In the genomic region with DNA sequence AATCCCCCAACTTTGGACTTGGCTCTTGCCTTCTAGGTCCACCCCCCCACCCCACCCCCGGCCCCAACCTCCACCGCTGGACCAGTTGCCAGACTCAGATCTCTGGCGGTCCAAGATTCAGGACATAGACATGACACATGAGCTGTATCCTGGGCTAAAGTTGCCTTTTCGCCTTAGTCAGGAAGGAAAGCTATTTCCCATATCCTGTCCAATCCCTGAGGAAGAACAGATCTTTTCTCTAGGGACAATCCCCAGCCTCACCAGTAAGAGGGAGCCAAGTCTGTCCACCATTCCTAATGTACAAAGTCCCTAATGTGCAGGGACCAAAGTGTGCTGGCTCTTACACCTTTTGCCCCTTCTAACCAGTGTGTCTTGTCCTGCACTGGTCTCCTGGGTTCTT, we compare ENCODE assay signal across 24 mouse cellular contexts. TPM values are rescaled to one million over a fixed set of nuclear protein-coding genes. Genes with fewer than 3 reads are reported as not detected.
A peak's percentile ranks its signal among the peaks of the same experiment; 100 is the strongest.
DNase-seq lines count a peak whose midpoint lies in the region; ATAC-seq and TF ChIP-seq lines count a peak whose summit lies in the region.
"Had no signal": no experiment of that assay in that cellular context is flagged by ENCODE, and none has a peak within 500 bp of the region (broad histone marks: within the 10 kb centered on the region; RNA-seq: fewer than 3 reads in every experiment).

No protein-coding gene starts in this region.

- no peak for ATAC-seq in heart, embryonic 11.5 days (replicated peaks; ENCODE audit: insufficient number of reproducible peaks, low FRiP score, low TSS enrichment)
- ATAC-seq in kidney, embryonic 14.5 days (ENCODE audit: low FRiP score, low TSS enrichment) = no peak
- ATAC-seq in lung, embryonic 14.5 days (ENCODE audit: insufficient read depth) = no peak
- ATAC-seq: CD4-positive, CD25-positive, alpha-beta regulatory T cell, adult 4 months; inflammation-experienced regulatory T-cells, adult 6 months; midbrain, embryonic 15.5 days had no signal

- no peaks in the 10 kb centered on the region for H3K36me3 ChIP-seq in heart, embryonic 11.5 days (ENCODE audit: control insufficient read depth, insufficient read depth, low read length)
- H3K36me3 ChIP-seq in kidney, adult 2 months (ENCODE audit: control insufficient read depth, insufficient read depth, low read length) = no peaks in the 10 kb centered on the region
- H3K36me3 ChIP-seq in kidney, embryonic 14.5 days (ENCODE audit: control insufficient read depth, insufficient read depth, low read length) = no peaks in the 10 kb centered on the region
- no peaks in the 10 kb centered on the region for H3K36me3 ChIP-seq in lung, embryonic 14.5 days (ENCODE audit: insufficient read depth)
- H3K36me3 ChIP-seq in limb, embryonic 10.5 days = peaks cover 35% of the 10 kb centered on the region

- H3K27ac ChIP-seq in heart, embryonic 11.5 days (ENCODE audit: low read depth, low read length) = no peak overlapping the region
- peak overlapping the region; percentile 59; the same call in 1 of the 2 replicates for H3K27ac ChIP-seq in kidney, adult 2 months (ENCODE audit: insufficient read depth, low read depth, low read length)
- no peak overlapping the region for H3K27ac ChIP-seq in kidney, embryonic 14.5 days (ENCODE audit: low read depth, low read length)
- H3K27ac ChIP-seq in lung, embryonic 14.5 days (ENCODE audit: low read depth) = no peak overlapping the region
- peak overlapping the region; percentile 87; the same call in 1 of the 2 replicates for H3K27ac ChIP-seq in limb, embryonic 10.5 days
- H3K27ac ChIP-seq: hindbrain, embryonic 14.5 days; liver, embryonic 14.5 days; macrophage; midbrain, embryonic 15.5 days; neural tube, embryonic 12.5 days; stomach, postnatal 0 days had no signal

- H3K27me3 ChIP-seq in heart, embryonic 11.5 days (ENCODE audit: control insufficient read depth, insufficient read depth, low read length) = peaks cover 46% of the 10 kb centered on the region
- H3K27me3 ChIP-seq in kidney, adult 2 months (replicated peaks; ENCODE audit: control insufficient read depth, insufficient read depth, low read length) = no peaks in the 10 kb centered on the region
- H3K27me3 ChIP-seq in kidney, embryonic 14.5 days (ENCODE audit: control insufficient read depth, insufficient read depth, low read length) = peaks cover 14% of the 10 kb centered on the region
- H3K27me3 ChIP-seq in lung, embryonic 14.5 days (ENCODE audit: insufficient read depth, low read length) = peaks cover 59% of the 10 kb centered on the region
- H3K27me3 ChIP-seq in limb, embryonic 10.5 days (ENCODE audit: low read depth, poor library complexity, severe bottlenecking) = peaks cover 74% of the 10 kb centered on the region
- H3K27me3 ChIP-seq: midbrain, embryonic 15.5 days had no signal

- DNase-seq in heart, adult 11 months = peak; percentile 96
- peak; percentile 69 for DNase-seq in kidney, adult 2 months
- DNase-seq in lung, embryonic 14.5 days = peak; percentile 24
- DNase-seq in lung, adult 2 months = no peak
- no peak for DNase-seq in limb, embryonic 10.5 days (ENCODE audit: low spot score)
- DNase-seq: adrenal gland, postnatal 25 days; cerebellum, adult 8-10 months; cerebellum, postnatal 36 days; embryo, embryonic 11 days; gastrocnemius, postnatal 14 days; layer of hippocampus, adult 9-11 months; right cerebral cortex, postnatal 14 days; thymus, adult 2 months; thymus, postnatal 4 days had no signal

- H3K9me3 ChIP-seq in heart, embryonic 11.5 days (replicated peaks; ENCODE audit: control insufficient read depth, low read length) = no peaks in the 10 kb centered on the region
- no peaks in the 10 kb centered on the region for H3K9me3 ChIP-seq in kidney, embryonic 14.5 days (ENCODE audit: control insufficient read depth, low read length)
- no peaks in the 10 kb centered on the region for H3K9me3 ChIP-seq in lung, embryonic 14.5 days (ENCODE audit: low read depth, low read length)
- no peaks in the 10 kb centered on the region for H3K9me3 ChIP-seq in limb, embryonic 10.5 days (replicated peaks)
- H3K9me3 ChIP-seq: midbrain, embryonic 15.5 days; neural tube, embryonic 12.5 days had no signal

- no peak for TF ChIP-seq CTCF in kidney, adult 2 months (conservative IDR thresholded peaks at IDR 0.05; ENCODE audit: insufficient read depth, insufficient read length, low read depth, low read length)
- TF ChIP-seq CTCF in lung, embryonic 14.5 days (IDR thresholded peaks at IDR 0.05; ENCODE audit: low read depth) = no peak
- TF ChIP-seq CTCF in lung, adult 2 months (IDR thresholded peaks at IDR 0.05; ENCODE audit: insufficient read depth, low read length) = no peak

- TF ChIP-seq POLR2A in kidney, adult 2 months (IDR thresholded peaks at IDR 0.05; ENCODE audit: low read depth, low read length) = no peak
- no peak for TF ChIP-seq POLR2A in lung, adult 2 months (IDR thresholded peaks at IDR 0.05; ENCODE audit: borderline replicate concordance, extremely low read depth, low read depth, low read length)

- 40% methylated on average over 4 of the region's 4 CpGs for WGBS in heart, embryonic 11.5 days (ENCODE audit: insufficient replicate concordance)
- WGBS in kidney, adult 2 months = 36% methylated on average over 4 of the region's 4 CpGs
- 42% methylated on average over 4 of the region's 4 CpGs for WGBS in kidney, embryonic 14.5 days
- 49% methylated on average over 4 of the region's 4 CpGs for WGBS in lung, embryonic 14.5 days
- 38% methylated on average over 4 of the region's 4 CpGs for WGBS in lung, adult 2 months
- 70% methylated on average over 4 of the region's 4 CpGs for WGBS in limb, embryonic 10.5 days

- no peak overlapping the region for H3K4me3 ChIP-seq in heart, embryonic 11.5 days (ENCODE audit: low read depth, low read length)
- H3K4me3 ChIP-seq in kidney, adult 2 months (ENCODE audit: insufficient read depth, low read depth, low read length) = no peak overlapping the region
- no peak overlapping the region for H3K4me3 ChIP-seq in kidney, embryonic 14.5 days (ENCODE audit: low read length)
- H3K4me3 ChIP-seq in lung, embryonic 14.5 days (ENCODE audit: low read depth, low read length) = no peak overlapping the region
- no peak overlapping the region for H3K4me3 ChIP-seq in lung, adult 2 months (replicated peaks; ENCODE audit: extremely low read depth, low read depth, low read length)
- no peak overlapping the region for H3K4me3 ChIP-seq in limb, embryonic 10.5 days
- H3K4me3 ChIP-seq: midbrain, embryonic 15.5 days; neural tube, embryonic 12.5 days had no signal

- H3K4me2 ChIP-seq in heart, embryonic 11.5 days = no peak overlapping the region
- no peak overlapping the region for H3K4me2 ChIP-seq in kidney, embryonic 14.5 days (replicated peaks; ENCODE audit: low read depth, low read length)
- 0 out of 2 replicates have a peak overlapping the region, but pooled peaks have one; percentile 88 for H3K4me2 ChIP-seq in lung, embryonic 14.5 days
- H3K4me2 ChIP-seq: hindbrain, embryonic 14.5 days; neural tube, embryonic 12.5 days had no signal

- H3K4me1 ChIP-seq in heart, embryonic 11.5 days (ENCODE audit: control insufficient read depth, insufficient read depth, low read length) = peaks cover 28% of the 10 kb centered on the region
- H3K4me1 ChIP-seq in kidney, adult 2 months (ENCODE audit: control insufficient read depth, insufficient read depth, low read length) = 0 out of 2 replicates have a peak, but pooled peaks cover 5% of the 10 kb centered on the region
- peaks cover 36% of the 10 kb centered on the region for H3K4me1 ChIP-seq in kidney, embryonic 14.5 days (ENCODE audit: control insufficient read depth, insufficient read depth, low read length)
- peaks cover 2% of the 10 kb centered on the region for H3K4me1 ChIP-seq in lung, embryonic 14.5 days (ENCODE audit: insufficient read depth)
- H3K4me1 ChIP-seq in lung, adult 2 months (ENCODE audit: control insufficient read depth, insufficient read depth, low read length) = peaks cover 14% of the 10 kb centered on the region
- H3K4me1 ChIP-seq in limb, embryonic 10.5 days = peaks cover 56% of the 10 kb centered on the region

- H3K9ac ChIP-seq in heart, embryonic 11.5 days (ENCODE audit: low read depth, low read length) = no peak overlapping the region
- H3K9ac ChIP-seq in kidney, embryonic 14.5 days (ENCODE audit: low read depth, low read length) = no peak overlapping the region
- H3K9ac ChIP-seq in lung, embryonic 14.5 days = no peak overlapping the region
- H3K9ac ChIP-seq: hindbrain, embryonic 14.5 days; liver, embryonic 14.5 days; midbrain, embryonic 15.5 days; neural tube, embryonic 12.5 days had no signal

RNA-seq across cellular contexts. Expression of a gene that starts 1.4 kb away (rescaled TPM):
- 20.7 and 24.6 TPM in 2 replicates for polyA plus RNA-seq in heart, embryonic 11.5 days (2014; fragmentation: Nextera tagmentation; extraction: Ambion mirVana)
- 12.7 and 13.9 TPM in 2 replicates for polyA plus RNA-seq in kidney, adult 2 months (2012; rRNA removed)
- polyA plus RNA-seq in kidney, embryonic 14.5 days (2014; fragmentation: Nextera tagmentation; extraction: Ambion mirVana) = 20.8 and 23.4 TPM in 2 replicates
- polyA plus RNA-seq in lung, embryonic 14.5 days (2014; fragmentation: Nextera tagmentation; extraction: Ambion mirVana) = 11.4 and 11.9 TPM in 2 replicates
- 28.2 and 32.2 TPM in 2 replicates for polyA plus RNA-seq in lung, adult 2 months (2012; rRNA removed)
- 21.5 and 26.4 TPM in 2 replicates for polyA plus RNA-seq in limb, embryonic 10.5 days (2016; fragmentation: Nextera tagmentation; extraction: Ambion mirVana)

RNA-seq across cellular contexts. Expression of a gene that starts 7.5 kb away (rescaled TPM):
- polyA plus RNA-seq in heart, embryonic 11.5 days (2014; fragmentation: Nextera tagmentation; extraction: Ambion mirVana) = 3.2 and 4.2 TPM in 2 replicates
- 6.0 and 7.9 TPM in 2 replicates for polyA plus RNA-seq in kidney, adult 2 months (2012; rRNA removed)
- 8.4 and 14.8 TPM in 2 replicates for polyA plus RNA-seq in kidney, embryonic 14.5 days (2014; fragmentation: Nextera tagmentation; extraction: Ambion mirVana)
- polyA plus RNA-seq in lung, embryonic 14.5 days (2014; fragmentation: Nextera tagmentation; extraction: Ambion mirVana) = 11.3 and 13.3 TPM in 2 replicates
- 13.7 and 14.0 TPM in 2 replicates for polyA plus RNA-seq in lung, adult 2 months (2012; rRNA removed)
- 20.3 and 21.8 TPM in 2 replicates for polyA plus RNA-seq in limb, embryonic 10.5 days (2016; fragmentation: Nextera tagmentation; extraction: Ambion mirVana)

RNA-seq across cellular contexts. Expression of a gene that starts 13.4 kb away (rescaled TPM):
- polyA plus RNA-seq in heart, embryonic 11.5 days (2014; fragmentation: Nextera tagmentation; extraction: Ambion mirVana) = 10.5 and 11.4 TPM in 2 replicates
- polyA plus RNA-seq in kidney, adult 2 months (2012; rRNA removed) = 26.5 and 27.7 TPM in 2 replicates
- polyA plus RNA-seq in kidney, embryonic 14.5 days (2014; fragmentation: Nextera tagmentation; extraction: Ambion mirVana) = 9.2 and 12.9 TPM in 2 replicates
- polyA plus RNA-seq in lung, embryonic 14.5 days (2014; fragmentation: Nextera tagmentation; extraction: Ambion mirVana) = 18.8 and 19.7 TPM in 2 replicates
- polyA plus RNA-seq in lung, adult 2 months (2012; rRNA removed) = 39.8 and 46.9 TPM in 2 replicates
- polyA plus RNA-seq in limb, embryonic 10.5 days (2016; fragmentation: Nextera tagmentation; extraction: Ambion mirVana) = 13.0 and 13.8 TPM in 2 replicates

RNA-seq across cellular contexts. Expression of a gene that starts 19.0 kb away (rescaled TPM):
- 13.1 and 14.1 TPM in 2 replicates for polyA plus RNA-seq in heart, embryonic 11.5 days (2014; fragmentation: Nextera tagmentation; extraction: Ambion mirVana)
- polyA plus RNA-seq in kidney, adult 2 months (2012; rRNA removed) = 17.2 and 24.4 TPM in 2 replicates
- polyA plus RNA-seq in kidney, embryonic 14.5 days (2014; fragmentation: Nextera tagmentation; extraction: Ambion mirVana) = 10.9 and 21.0 TPM in 2 replicates
- polyA plus RNA-seq in lung, embryonic 14.5 days (2014; fragmentation: Nextera tagmentation; extraction: Ambion mirVana) = 18.4 and 19.8 TPM in 2 replicates
- polyA plus RNA-seq in lung, adult 2 months (2012; rRNA removed) = 27.1 and 30.3 TPM in 2 replicates
- polyA plus RNA-seq in limb, embryonic 10.5 days (2016; fragmentation: Nextera tagmentation; extraction: Ambion mirVana) = 24.4 and 28.6 TPM in 2 replicates

RNA-seq across cellular contexts. Expression of a gene that starts 38.7 kb away (rescaled TPM):
- 84.6 and 95.1 TPM in 2 replicates for polyA plus RNA-seq in heart, embryonic 11.5 days (2014; fragmentation: Nextera tagmentation; extraction: Ambion mirVana)
- 288 and 297 TPM in 2 replicates for polyA plus RNA-seq in kidney, adult 2 months (2012; rRNA removed)
- 124 and 165 TPM in 2 replicates for polyA plus RNA-seq in kidney, embryonic 14.5 days (2014; fragmentation: Nextera tagmentation; extraction: Ambion mirVana)
- polyA plus RNA-seq in lung, embryonic 14.5 days (2014; fragmentation: Nextera tagmentation; extraction: Ambion mirVana) = 149 and 156 TPM in 2 replicates
- polyA plus RNA-seq in lung, adult 2 months (2012; rRNA removed) = 204 and 210 TPM in 2 replicates
- polyA plus RNA-seq in limb, embryonic 10.5 days (2016; fragmentation: Nextera tagmentation; extraction: Ambion mirVana) = 147 and 162 TPM in 2 replicates

Comparison
In these comparisons a context has a peak if more than half of its experiments do, and no peak if none do; other contexts are left out.
1. DNase-seq: peak in heart, adult 11 months (single experiment), kidney, adult 2 months (single experiment) and lung, embryonic 14.5 days (single experiment); none in lung, adult 2 months (single experiment) and limb, embryonic 10.5 days (single experiment).
2. H3K27ac ChIP-seq: peak in kidney, adult 2 months (single experiment) and limb, embryonic 10.5 days (single experiment); none in heart, embryonic 11.5 days (single experiment), kidney, embryonic 14.5 days (single experiment) and lung, embryonic 14.5 days (single experiment).